Mouse (Mus musculus) layer of hippocampus, postnatal 10 days (tissue): ENCODE data around the gene Smok2b. TPM values are rescaled to one million over a fixed set of nuclear protein-coding genes. Genes with fewer than 3 reads are reported as not detected.
"Not testable (repeated sequence)": the region's sequence is repeated elsewhere in the genome, so short reads cannot be mapped to it uniquely, and the experiment has no call there.

Experiments
- DNase-seq, 2 experiments: peaks; one replicate each; pipeline ENCODE4 v3.0.0; 2021; ENCODE audit warnings: low spot score in 2 of 2
- total RNA-seq, 2 experiments: library from RNA; stranded (reverse); gene quantifications; 2 replicates each; pipeline ENCODE4 v1.2.3; 2021

Smok2b gene
- total RNA-seq, 2 experiments from 2014 or later = not detected

- DNase-seq = not testable (repeated sequence)
These were observed 9.4 kb downstream of the Smok2b start for GRCm38 (mm10) chr17:13239461-13239860.

GRCm38 (mm10) chr17:13240807-13241727 lies 11.0 kb downstream of the Smok2b start:
- not testable (repeated sequence) for DNase-seq

DNA sequence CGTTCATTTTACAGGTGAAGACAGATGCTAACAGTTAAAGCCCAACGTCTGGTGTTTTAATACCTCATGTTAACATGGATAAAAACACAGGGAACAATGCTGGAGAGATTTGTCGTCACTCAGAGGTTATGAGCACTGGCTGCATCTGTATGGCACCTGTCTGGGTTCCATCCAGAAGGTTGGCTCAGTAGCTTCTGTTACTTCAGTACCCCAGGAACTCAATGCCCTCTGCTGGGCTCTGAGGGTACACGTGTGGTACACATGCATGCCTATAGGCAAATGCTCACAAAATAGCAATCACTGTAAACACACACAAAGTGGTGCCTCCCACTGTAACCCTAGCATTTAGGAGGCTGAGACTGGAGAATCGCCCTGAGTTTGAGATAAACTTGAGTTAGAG lies 24.7 kb downstream of the Smok2b start:
- DNase-seq = not testable (repeated sequence)

Other genes with a start within 250 kb of the Smok2b start
- 10 to 100 TPM; 64.5 to 66.4 TPM for gene Wtap, start 236.1 kb upstream of the Smok2b start, total RNA-seq
- gene Sod2, start 223.4 kb upstream of the Smok2b start, total RNA-seq = 100 to 1,000 TPM; 211 to 236 TPM
- under 1 TPM; 0.41 to 0.65 TPM for gene Gpr31b, start 178.0 kb upstream of the Smok2b start, total RNA-seq
- gene Tcp10b, start 169.2 kb upstream of the Smok2b start, total RNA-seq = under 1 TPM; 0.34 to 0.47 TPM
- gene Unc93a, start 98.4 kb upstream of the Smok2b start, total RNA-seq = not detected
- gene Smok2a, start 9.1 kb upstream of the Smok2b start, total RNA-seq = not detected
- gene Tcp10c, start 124.3 kb downstream of the Smok2b start, total RNA-seq = under 1 TPM in 1 of 2 experiments, not detected in 1; 0.20 TPM